Mouse (Mus musculus) spleen, adult 18-20 months (tissue): Measurements from ENCODE around the gene Rhobtb1.

Source experiments
- DNase-seq, 2 experiments: peaks; one replicate each; pipeline ENCODE4 v3.0.0; 2022; ENCODE audit warnings: mixed read lengths in 2 of 2

Gene Rhobtb1

GRCm38 (mm10) chr10:69328029-69328655, 176.9 kb downstream of the Rhobtb1 start:
- no peak for DNase-seq

DNA sequence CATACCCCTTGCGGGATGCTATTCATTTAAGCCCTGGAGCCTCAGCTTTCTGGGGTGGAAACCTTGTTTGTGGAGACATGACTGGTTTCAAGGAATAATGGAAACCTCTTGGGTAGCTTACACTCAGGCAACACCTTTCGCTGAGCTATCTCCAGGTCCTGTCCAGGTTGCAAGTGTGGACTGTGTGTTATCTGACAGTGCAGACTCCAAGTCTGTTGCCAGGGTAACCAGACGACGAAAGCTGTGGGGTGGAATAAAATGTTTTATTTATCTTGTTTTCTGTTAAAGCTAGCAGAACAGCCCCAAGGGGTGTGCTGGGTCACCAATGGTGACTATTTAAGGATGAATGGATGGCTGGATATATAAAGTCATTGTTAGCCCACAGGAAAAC, 177.4 kb downstream of the Rhobtb1 start:
- no peak for DNase-seq

DNA sequence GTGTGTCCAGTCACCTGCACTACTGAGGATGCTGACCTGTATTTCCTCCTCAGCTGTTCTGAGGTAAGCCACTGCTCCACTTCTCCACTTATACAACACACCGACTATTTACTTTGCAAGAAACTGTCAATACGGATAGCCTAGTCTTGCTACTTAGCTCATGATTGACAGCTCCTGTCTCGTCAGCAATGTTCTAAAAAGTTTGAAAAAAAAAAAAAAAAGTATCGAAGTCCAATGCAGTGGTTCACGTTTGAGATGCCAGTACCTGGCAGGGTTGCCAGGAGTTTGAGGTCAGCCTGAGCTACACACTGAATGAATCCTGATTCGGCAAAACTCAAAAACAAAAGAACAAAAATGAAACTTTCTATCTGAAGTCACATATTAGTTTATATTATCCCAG, 180.0 kb downstream of the Rhobtb1 start:
- no peak for DNase-seq

GRCm38 (mm10) chr10:69333212-69333611, 182.0 kb downstream of the Rhobtb1 start:
- DNase-seq = no peak

GRCm38 (mm10) chr10:69334271-69335194, 183.3 kb downstream of the Rhobtb1 start:
- DNase-seq = no peak

DNA sequence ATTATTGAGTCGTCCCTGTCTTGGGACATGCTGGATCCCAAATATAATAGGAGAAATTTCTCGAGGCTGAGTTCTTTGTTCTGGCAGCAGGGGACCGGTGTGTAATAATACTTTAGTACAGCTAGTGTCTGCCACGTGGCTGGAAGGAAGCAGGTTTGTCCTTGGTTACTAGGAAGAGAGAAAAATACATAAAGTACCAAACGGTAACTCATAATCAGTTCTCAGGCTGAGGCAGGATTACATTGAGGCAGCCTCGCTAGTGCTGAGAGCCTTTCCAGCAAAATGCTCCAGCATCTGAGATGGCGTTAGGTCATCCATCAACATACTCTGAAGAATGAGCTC, 183.9 kb downstream of the Rhobtb1 start:
- DNase-seq = no peak

- DNase-seq = no peak
Measured at GRCm38 (mm10) chr10:69335611-69336010, 184.4 kb downstream of the Rhobtb1 start.

DNA sequence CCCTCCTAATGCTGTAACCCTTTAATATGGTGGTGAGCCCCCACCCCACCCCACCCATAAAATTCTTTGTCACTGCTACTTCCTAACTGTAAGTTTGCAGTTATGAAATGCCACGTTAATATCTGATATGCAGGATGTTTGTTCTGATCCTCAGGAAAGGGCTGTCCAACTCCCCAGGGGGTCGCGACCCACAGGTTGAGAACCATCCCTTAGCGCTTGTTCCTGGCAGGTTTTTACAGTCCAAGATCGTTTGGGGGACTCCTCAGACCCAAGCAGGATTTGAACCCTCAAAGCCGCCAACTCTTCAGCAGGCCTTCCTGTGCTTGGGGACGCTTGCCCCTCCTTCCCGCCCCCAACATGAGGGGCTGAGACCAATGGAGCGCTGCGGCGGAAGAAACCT, 185.0 kb downstream of the Rhobtb1 start:
- DNase-seq = no peak

DNA sequence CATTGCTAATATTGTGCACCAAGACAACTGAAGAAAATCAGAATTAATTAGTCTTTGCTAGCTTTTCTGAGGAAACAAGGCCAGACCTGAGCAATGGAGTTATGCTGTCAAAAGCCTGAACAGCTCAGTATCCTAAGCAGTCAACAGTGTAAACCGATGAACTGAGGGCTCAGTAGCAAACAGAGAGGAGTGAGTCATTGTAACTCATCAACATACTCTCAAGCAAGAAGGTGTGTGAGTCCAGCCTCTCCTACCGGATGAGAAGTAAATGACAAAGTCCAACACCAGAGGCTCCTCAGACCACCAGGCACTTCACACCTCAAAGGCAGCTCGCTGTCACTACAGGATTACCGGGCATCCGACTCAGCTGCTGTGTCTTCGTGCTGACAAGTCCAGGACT, 188.8 kb downstream of the Rhobtb1 start:
- DNase-seq = no peak
